Mouse (Mus musculus) adrenal gland, postnatal 36 days (tissue): ENCODE results near the gene Tat. TPM values are rescaled to one million over a fixed set of nuclear protein-coding genes. Genes with fewer than 3 reads are reported as not detected.

Source experiments
- DNase-seq, 2 experiments: peaks; one replicate each; pipeline ENCODE4 v3.0.0; 2021; ENCODE audit warnings: mixed read lengths in 1 of 2
- total RNA-seq, 2 experiments: library from RNA; stranded (reverse); gene quantifications; 2 replicates each; pipeline ENCODE4 v1.2.3; 2021

Gene Tat
- total RNA-seq, 2 experiments from 2014 or later = 0.10 to 1.5 TPM

DNA sequence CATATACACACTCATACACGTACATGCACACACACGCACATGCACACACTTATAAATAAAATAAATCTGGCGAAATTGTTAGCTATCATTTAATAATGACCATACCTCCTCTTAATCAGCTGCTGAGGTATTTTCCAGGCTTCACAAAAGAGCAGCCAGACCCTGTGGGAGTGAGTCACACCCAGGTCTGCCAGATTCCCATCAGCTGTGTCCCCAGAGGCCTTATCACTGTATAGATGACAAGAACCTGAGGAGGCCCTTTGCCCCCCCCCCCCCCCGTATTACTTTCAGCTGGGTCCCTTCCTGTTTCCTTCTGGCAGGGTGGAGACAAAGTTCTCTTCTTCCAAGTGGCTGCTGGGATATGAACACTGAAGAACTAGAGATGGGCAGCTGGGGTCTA, 50.3 kb downstream of the Tat start:
- DNase-seq = no peak

Other genes starting within 250 kb of the Tat start
- gene Ap1g1, start 211.9 kb upstream of the Tat start, total RNA-seq = 10 to 100 TPM; 86.6 to 96.0 TPM
- gene Phlpp2, start 121.9 kb upstream of the Tat start, total RNA-seq = 1 to 10 TPM; 9.5 to 9.8 TPM
- gene Marveld3, start 28.2 kb upstream of the Tat start, total RNA-seq = under 1 TPM in 1 of 2 experiments, not detected in 1; 0.17 TPM
- gene Chst4, start 49.3 kb downstream of the Tat start, total RNA-seq = 1 to 10 TPM; 1.0 to 1.8 TPM
- gene Zfp612, start 89.3 kb downstream of the Tat start, total RNA-seq = 1 to 10 TPM; 6.3 to 8.9 TPM
- not detected for gene Gm21964, start 110.8 kb downstream of the Tat start, total RNA-seq
- not detected for gene Gm17720, start 112.3 kb downstream of the Tat start, total RNA-seq
- gene Calb2, start 177.8 kb downstream of the Tat start, total RNA-seq = 1 to 10 TPM in 1 of 2 experiments, under 1 TPM in 1; 0.26 to 2.2 TPM
- gene Cmtr2, start 225.2 kb downstream of the Tat start, total RNA-seq = 10 to 100 TPM in 1 of 2 experiments, 1 to 10 TPM in 1; 9.8 to 11.6 TPM